Mouse (Mus musculus) E14TG2a.4 (cell line): Measurements from ENCODE around the gene Lrrfip1.

Source experiments
- H3K27me3 ChIP-seq: 2 replicates; pipeline ENCODE4 v1.6.1; 2014; ENCODE audit warnings: low read length, control low read depth; ENCODE audit not compliant: insufficient read depth
- H3K36me3 ChIP-seq: 2 replicates; pipeline ENCODE4 v1.6.1; 2014; ENCODE audit warnings: low read length, control low read depth; ENCODE audit not compliant: insufficient read depth
- H3K4me1 ChIP-seq: replicated peaks from 2 replicates; pipeline ENCODE4 v1.6.1; 2014; ENCODE audit warnings: low read depth, low read length, control low read depth
- H3K4me3 ChIP-seq: replicated peaks from 2 replicates; pipeline ENCODE4 v1.5.1; 2014; ENCODE audit warnings: mild to moderate bottlenecking, low read length
- H3K9me3 ChIP-seq: 2 replicates; pipeline ENCODE4 v1.6.1; 2014; ENCODE audit warnings: low read length, control low read depth
- CTCF ChIP-seq: conservative IDR thresholded peaks from 2 replicates; pipeline ENCODE4 v1.5.1; 2014; ENCODE audit warnings: low read length
- NANOG ChIP-seq: IDR thresholded peaks from 2 replicates; pipeline ENCODE4 v1.6.1; 2014; ENCODE audit warnings: borderline replicate concordance, low read length, mixed read lengths
- POU5F1 ChIP-seq: IDR thresholded peaks from 2 replicates; pipeline ENCODE4 v1.6.1; 2014; ENCODE audit warnings: low read length, borderline replicate concordance

Lrrfip1 gene

DNA sequence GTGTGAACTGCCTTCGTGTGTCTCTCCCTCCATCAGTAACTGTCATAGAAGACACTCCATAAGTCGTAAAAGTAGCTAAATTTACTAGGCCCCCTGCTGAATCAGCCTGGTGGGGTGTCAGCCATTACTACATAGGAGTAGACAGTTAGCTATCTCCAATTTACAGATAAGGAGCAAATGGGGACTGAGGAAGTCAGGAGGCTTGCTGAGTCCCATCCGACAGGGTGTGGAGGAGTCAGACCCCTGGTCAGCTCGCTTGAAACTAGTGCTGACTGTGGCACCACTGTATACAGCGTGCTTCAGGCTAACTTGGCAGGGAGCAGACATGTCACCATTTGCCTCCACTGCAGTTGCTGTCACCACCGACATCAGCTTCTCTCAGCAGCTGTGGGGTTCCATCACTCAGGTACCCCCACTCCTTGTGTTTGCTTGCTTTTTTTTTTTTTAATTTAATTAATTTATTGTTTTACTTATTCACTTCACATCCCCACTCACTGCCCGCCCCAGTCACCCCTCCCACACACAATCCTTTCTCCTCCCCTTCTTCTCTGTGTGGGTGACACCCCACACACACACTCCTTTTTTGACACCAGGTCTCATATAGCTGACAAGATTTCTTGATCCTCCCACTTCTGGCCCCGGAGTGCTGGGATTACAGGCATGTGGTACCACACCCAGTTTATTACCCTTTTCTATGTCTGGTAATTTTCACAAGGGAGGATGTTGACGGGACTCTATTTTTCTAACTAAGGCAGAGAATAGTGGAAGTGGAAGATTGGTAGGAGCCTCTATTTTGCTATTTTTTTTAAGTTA lies 61.5 kb downstream of the Lrrfip1 start:
- Histone ChIP-seq H3K4me1 (peaks cover 13% of the 10 kb centered on the region; the same call in 1 of the 2 replicates), H3K36me3 (no peaks in the 10 kb centered on the region), H3K4me3 (no peak overlapping the region), H3K27me3 (0 out of 2 replicates have a peak, but pooled peaks cover 2% of the 10 kb centered on the region), H3K9me3 (no peaks in the 10 kb centered on the region)
- TF ChIP-seq CTCF (no peak), NANOG (no peak), POU5F1 (no peak)

- TF ChIP-seq NANOG (no peak), POU5F1 (no peak), CTCF (no peak)
Observed at GRCm38 (mm10) chr1:91061105-91061504, 62.6 kb downstream of the Lrrfip1 start.

DNA sequence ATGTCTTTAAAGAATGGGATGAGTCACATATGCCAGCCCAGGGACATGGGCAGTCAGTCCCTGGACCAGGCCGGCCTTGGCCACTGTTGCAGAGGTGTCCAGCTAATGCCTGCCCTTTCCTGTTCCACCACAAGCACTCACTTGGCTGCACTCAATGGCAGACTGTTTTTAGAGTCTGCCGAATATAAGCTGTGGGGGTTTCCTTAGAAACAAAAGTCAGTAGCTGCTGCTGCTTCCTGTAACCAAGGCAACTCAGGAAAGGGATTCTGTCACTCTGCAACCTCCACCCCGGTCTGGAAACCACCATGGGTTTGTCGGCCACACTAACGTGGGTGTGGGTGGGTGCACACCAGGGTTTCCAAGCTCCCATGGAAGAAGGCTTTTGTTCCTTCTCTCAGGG lies 63.8 kb downstream of the Lrrfip1 start:
- H3K27me3 ChIP-seq: no peaks in the 10 kb centered on the region
- no peaks in the 10 kb centered on the region for H3K36me3 ChIP-seq
- no peak for TF ChIP-seq CTCF
- TF ChIP-seq POU5F1: no peak
- TF ChIP-seq NANOG: no peak
- H3K4me1 ChIP-seq: 0 out of 2 replicates have a peak, but pooled peaks cover 8% of the 10 kb centered on the region
- no peak overlapping the region for H3K4me3 ChIP-seq
- no peaks in the 10 kb centered on the region for H3K9me3 ChIP-seq

More at GRCm38 (mm10) chr1:91061105-91061504, 62.6 kb downstream of the Lrrfip1 start:
- H3K4me3 ChIP-seq: no peak overlapping the region
- 0 out of 2 replicates have a peak, but pooled peaks cover 8% of the 10 kb centered on the region for H3K4me1 ChIP-seq
- no peaks in the 10 kb centered on the region for H3K9me3 ChIP-seq
- no peaks in the 10 kb centered on the region for H3K27me3 ChIP-seq
- no peaks in the 10 kb centered on the region for H3K36me3 ChIP-seq

GRCm38 (mm10) chr1:91064053-91064452 lies 65.5 kb downstream of the Lrrfip1 start:
- TF ChIP-seq CTCF: no peak
- no peak for TF ChIP-seq NANOG
- Histone ChIP-seq H3K27me3 (no peaks in the 10 kb centered on the region), H3K4me3 (no peak overlapping the region), H3K4me1 (peaks cover 12% of the 10 kb centered on the region; the same call in 1 of the 2 replicates), H3K36me3 (no peaks in the 10 kb centered on the region), H3K9me3 (no peaks in the 10 kb centered on the region)

DNA sequence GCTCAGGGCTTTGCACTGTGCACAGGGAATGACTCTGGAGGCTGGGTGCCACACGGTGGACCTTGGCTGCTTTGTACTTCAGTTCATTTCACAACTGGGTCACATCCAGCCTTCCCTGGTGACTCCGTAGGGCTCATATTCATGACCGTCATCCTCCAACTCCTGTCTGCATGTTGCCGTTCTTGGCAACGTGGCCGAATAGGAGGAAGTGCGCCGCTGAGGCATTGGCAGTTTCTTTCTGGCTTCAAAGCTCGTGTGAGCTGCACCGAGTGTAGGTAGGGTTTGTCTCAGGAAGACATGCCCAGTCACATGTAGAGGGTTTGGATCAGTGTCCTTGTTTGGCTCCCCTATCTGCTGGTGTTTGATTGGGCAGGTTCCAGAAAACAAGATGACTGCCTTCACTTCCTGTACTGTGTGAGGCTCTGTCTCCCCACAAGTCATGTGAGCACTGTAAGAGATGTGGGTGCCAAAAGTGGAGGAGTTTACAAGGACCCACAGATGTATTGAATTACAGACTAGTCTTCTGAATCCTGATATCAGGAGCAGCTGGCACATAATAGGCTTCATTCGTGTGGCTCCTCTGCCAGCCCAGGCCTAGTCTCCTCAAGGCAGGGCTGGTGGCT lies 66.5 kb downstream of the Lrrfip1 start:
- no peak overlapping the region for H3K4me3 ChIP-seq
- peaks cover 12% of the 10 kb centered on the region; the same call in 1 of the 2 replicates for H3K4me1 ChIP-seq
- H3K36me3 ChIP-seq: no peaks in the 10 kb centered on the region
- no peaks in the 10 kb centered on the region for H3K27me3 ChIP-seq
- no peaks in the 10 kb centered on the region for H3K9me3 ChIP-seq
- TF ChIP-seq NANOG (no peak), POU5F1 (no peak), CTCF (no peak)

GRCm38 (mm10) chr1:91066061-91066460 lies 67.5 kb downstream of the Lrrfip1 start:
- Histone ChIP-seq H3K9me3 (no peaks in the 10 kb centered on the region), H3K36me3 (no peaks in the 10 kb centered on the region), H3K4me3 (no peak overlapping the region), H3K27me3 (no peaks in the 10 kb centered on the region), H3K4me1 (peaks cover 12% of the 10 kb centered on the region; the same call in 1 of the 2 replicates)
- no peak for TF ChIP-seq NANOG
- no peak for TF ChIP-seq POU5F1
- no peak for TF ChIP-seq CTCF

GRCm38 (mm10) chr1:91066599-91066998 lies 68.1 kb downstream of the Lrrfip1 start:
- TF ChIP-seq NANOG: no peak
- no peak for TF ChIP-seq POU5F1
- TF ChIP-seq CTCF: no peak
- H3K36me3 ChIP-seq: no peaks in the 10 kb centered on the region
- peaks cover 12% of the 10 kb centered on the region; the same call in 1 of the 2 replicates for H3K4me1 ChIP-seq
- no peaks in the 10 kb centered on the region for H3K9me3 ChIP-seq
- no peak overlapping the region for H3K4me3 ChIP-seq
- no peaks in the 10 kb centered on the region for H3K27me3 ChIP-seq

DNA sequence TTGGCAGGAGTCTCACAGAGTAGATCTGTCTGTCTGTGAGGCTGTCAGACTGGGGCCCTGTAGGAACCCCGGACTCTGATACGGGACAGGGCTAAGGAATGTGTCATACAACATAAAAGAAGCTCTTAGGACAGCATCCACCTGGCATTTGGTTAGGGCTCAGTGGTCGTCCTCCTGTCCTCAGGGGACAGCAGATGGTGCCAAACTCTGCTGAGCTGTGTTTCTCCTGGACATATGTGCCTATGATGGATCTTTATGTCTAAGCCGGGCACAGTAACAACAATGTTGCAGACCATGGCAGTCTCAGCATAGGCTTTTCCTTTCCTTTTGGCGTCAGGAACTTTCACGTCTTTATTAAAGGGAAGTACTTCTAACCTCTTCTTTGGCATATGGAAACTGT lies 69.2 kb downstream of the Lrrfip1 start:
- no peaks in the 10 kb centered on the region for H3K36me3 ChIP-seq
- H3K9me3 ChIP-seq: no peaks in the 10 kb centered on the region
- H3K27me3 ChIP-seq: no peaks in the 10 kb centered on the region
- TF ChIP-seq CTCF (no peak), NANOG (no peak), POU5F1 (no peak)
- peaks cover 4% of the 10 kb centered on the region; the same call in 1 of the 2 replicates for H3K4me1 ChIP-seq
- H3K4me3 ChIP-seq: no peak overlapping the region
